In genomic region chr4:140117275-140117691, GRCm38 (mm10) we compare ENCODE assay signal across 17 mouse cellular contexts.
DNase-seq lines count a peak whose midpoint lies in the region; ATAC-seq lines count a peak whose summit lies in the region.
"Had no signal": no experiment of that assay in that cellular context is flagged by ENCODE, and none has a peak within 500 bp of the region (broad histone marks: within the 10 kb centered on the region; RNA-seq: fewer than 3 reads in every experiment).

No protein-coding gene starts in this region.

- no peaks in the 10 kb centered on the region for H3K9me3 ChIP-seq in hindbrain, embryonic 15.5 days
- no peaks in the 10 kb centered on the region for H3K9me3 ChIP-seq in hindbrain, embryonic 14.5 days (ENCODE audit: control insufficient read depth, low read length)
- H3K9me3 ChIP-seq: heart, embryonic 15.5 days had no signal

- no peak overlapping the region for H3K4me3 ChIP-seq in hindbrain, embryonic 15.5 days
- no peak overlapping the region for H3K4me3 ChIP-seq in hindbrain, embryonic 14.5 days (replicated peaks; ENCODE audit: low read length)
- H3K4me3 ChIP-seq: heart, adult 2 months; heart, embryonic 15.5 days had no signal

- no peak for DNase-seq in hindbrain, embryonic 14.5 days (ENCODE audit: low spot score)
- DNase-seq in brain, adult 2 months (ENCODE audit: low read depth, low spot score): peak; percentile 89
- peak; percentile 61 to 70 for DNase-seq in cerebellum, adult 18-20 months
- DNase-seq in cerebellum, postnatal 25 days: peak; percentile 66 to 79
- no peak for DNase-seq in kidney, adult 11 months
- no peak for DNase-seq in c-Kit-positive CD71-positive TER-119-positive erythroid progenitor cells, embryonic 14.5 days (ENCODE audit: low spot score)
- DNase-seq: B cell, adult 2 months; gastrocnemius, postnatal 14 days; heart, adult 2 months; heart, postnatal 4 days; kidney, adult 18-20 months; kidney, postnatal 10 days; liver; lung, postnatal 10 days; right cerebral cortex, postnatal 4 days had no signal

- H3K27ac ChIP-seq in hindbrain, embryonic 15.5 days (replicated peaks): peak overlapping the region; percentile 57; the same call in 1 of the 2 replicates
- H3K27ac ChIP-seq in hindbrain, embryonic 14.5 days: no peak overlapping the region
- H3K27ac ChIP-seq: heart, adult 2 months; heart, embryonic 15.5 days had no signal

- peaks cover 33% of the 10 kb centered on the region for H3K4me1 ChIP-seq in hindbrain, embryonic 15.5 days (replicated peaks)
- H3K4me1 ChIP-seq in hindbrain, embryonic 14.5 days (replicated peaks; ENCODE audit: control insufficient read depth, insufficient read depth, low read length): 0 out of 2 replicates have a peak, but pooled peaks cover 12% of the 10 kb centered on the region
- H3K4me1 ChIP-seq: heart, embryonic 15.5 days had no signal

- H3K27me3 ChIP-seq in hindbrain, embryonic 15.5 days: no peaks in the 10 kb centered on the region
- no peaks in the 10 kb centered on the region for H3K27me3 ChIP-seq in hindbrain, embryonic 14.5 days (ENCODE audit: control insufficient read depth, insufficient read depth, low read length)

- H3K36me3 ChIP-seq in hindbrain, embryonic 15.5 days: no peaks in the 10 kb centered on the region
- no peaks in the 10 kb centered on the region for H3K36me3 ChIP-seq in hindbrain, embryonic 14.5 days (replicated peaks; ENCODE audit: control insufficient read depth, insufficient read depth)
- H3K36me3 ChIP-seq: heart, embryonic 15.5 days had no signal

- ATAC-seq in hindbrain, embryonic 15.5 days (ENCODE audit: low FRiP score, low read depth): peak; percentile 50; the same call in 1 of the 2 replicates
- no peak; the same call in 1 of the 2 replicates for ATAC-seq in hindbrain, embryonic 14.5 days (ENCODE audit: low FRiP score)

- H3K9ac ChIP-seq in hindbrain, embryonic 15.5 days: no peak overlapping the region
- no peak overlapping the region for H3K9ac ChIP-seq in hindbrain, embryonic 14.5 days
- H3K9ac ChIP-seq: heart, embryonic 15.5 days had no signal

- no peak overlapping the region for H3K4me2 ChIP-seq in hindbrain, embryonic 15.5 days
- no peak overlapping the region for H3K4me2 ChIP-seq in hindbrain, embryonic 14.5 days (replicated peaks)
- H3K4me2 ChIP-seq: heart, embryonic 15.5 days had no signal

- 74% methylated on average over 7 of the region's 7 CpGs for WGBS in hindbrain, embryonic 15.5 days
- 73% methylated on average over 7 of the region's 7 CpGs for WGBS in hindbrain, embryonic 14.5 days

Comparison
In these comparisons a context has a peak if more than half of its experiments do, and no peak if none do; other contexts are left out.
1. DNase-seq: peak in brain, adult 2 months (single experiment), cerebellum, adult 18-20 months (2 of 2) and cerebellum, postnatal 25 days (2 of 2); none in hindbrain, embryonic 14.5 days (single experiment), kidney, adult 11 months (single experiment) and c-Kit-positive CD71-positive TER-119-positive erythroid progenitor cells, embryonic 14.5 days (single experiment).